Mouse (Mus musculus) gastrocnemius, postnatal 14 days (tissue): ENCODE measurements around the gene Tmem164. TPM values are rescaled to one million over a fixed set of nuclear protein-coding genes. Genes with fewer than 3 reads are reported as not detected.
A peak's percentile ranks its signal among the peaks of the same experiment; 100 is the strongest.

ENCODE experiments used
- DNase-seq: peaks from one replicate; pipeline ENCODE4 v3.0.0; 2021; ENCODE audit warnings: mixed read lengths
- intact Hi-C: fragments of 180-260 bp; cut with DNase I; formaldehyde crosslinking; loops from one replicate; pipeline ENCODE4 v1.15.1; 2025; ENCODE audit warnings: low total_unique reads
- total RNA-seq, 2 experiments: library from RNA; stranded (reverse); gene quantifications; 2 replicates each; pipeline ENCODE4 v1.2.3; 2021

Gene Tmem164
- total RNA-seq, 2 experiments from 2014 or later = 4.8 to 5.6 TPM

DNA sequence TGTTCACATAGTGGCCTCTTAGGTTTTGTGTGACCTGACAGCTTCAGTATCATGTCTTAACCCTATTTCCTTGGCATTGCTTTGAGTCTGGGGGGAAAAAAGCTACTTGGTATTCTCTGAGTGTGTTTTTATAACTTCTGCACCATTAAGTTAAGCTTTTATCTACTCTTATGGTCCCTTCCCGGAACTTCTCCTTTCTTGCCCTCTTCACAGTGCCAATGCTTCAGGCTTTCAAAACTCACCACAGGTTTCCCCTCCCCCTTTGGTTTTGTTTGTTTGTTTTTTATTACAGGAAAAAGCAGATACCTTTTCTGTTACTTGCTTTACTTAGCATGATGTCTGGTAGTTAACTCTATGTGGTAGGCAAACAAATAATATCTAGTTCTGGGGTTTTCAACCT lies 47.8 kb downstream of the Tmem164 start:
- no peak for DNase-seq
- intact Hi-C loops = no loop called here

DNA sequence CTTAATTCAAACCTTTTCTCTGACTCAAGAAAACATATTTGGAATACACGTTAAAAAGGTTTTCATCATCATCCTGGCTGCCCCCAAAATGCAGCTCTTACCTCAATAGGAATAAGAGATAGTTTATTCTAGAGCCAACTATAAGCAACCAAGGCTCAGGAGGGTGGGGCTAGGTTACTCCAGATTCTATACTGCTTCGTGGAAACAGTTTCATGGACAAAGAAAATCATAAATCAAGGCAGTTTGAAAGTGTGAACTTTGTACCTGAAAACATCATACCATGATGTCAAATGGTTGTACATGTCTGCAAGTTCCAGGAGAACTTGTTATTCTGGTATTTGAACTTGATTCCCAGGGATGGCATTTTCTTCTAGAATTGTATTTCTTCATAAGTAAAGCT lies 48.3 kb downstream of the Tmem164 start:
- no peak for DNase-seq
- intact Hi-C loops = no loop called here

DNA sequence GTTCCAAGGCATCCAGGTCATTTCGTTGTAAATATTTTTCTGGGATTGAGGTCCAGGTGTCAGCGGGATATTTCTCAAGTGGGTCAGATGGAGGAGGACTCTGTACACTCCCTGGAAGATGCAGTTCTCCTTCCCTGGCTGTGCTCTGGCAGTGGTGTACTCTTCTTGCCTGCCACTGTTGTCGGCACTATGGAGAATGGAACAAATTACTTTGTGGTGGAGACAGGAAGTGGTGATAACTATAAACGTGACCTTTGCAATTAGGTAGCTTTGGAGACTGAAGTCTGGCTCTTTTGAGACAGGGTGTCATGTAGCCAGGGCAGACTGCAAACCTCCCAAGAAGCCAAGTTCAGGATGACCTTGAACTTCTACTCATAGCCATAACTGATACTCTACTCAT lies 55.9 kb downstream of the Tmem164 start:
- intact Hi-C loops = no loop called here
- DNase-seq = no peak

DNA sequence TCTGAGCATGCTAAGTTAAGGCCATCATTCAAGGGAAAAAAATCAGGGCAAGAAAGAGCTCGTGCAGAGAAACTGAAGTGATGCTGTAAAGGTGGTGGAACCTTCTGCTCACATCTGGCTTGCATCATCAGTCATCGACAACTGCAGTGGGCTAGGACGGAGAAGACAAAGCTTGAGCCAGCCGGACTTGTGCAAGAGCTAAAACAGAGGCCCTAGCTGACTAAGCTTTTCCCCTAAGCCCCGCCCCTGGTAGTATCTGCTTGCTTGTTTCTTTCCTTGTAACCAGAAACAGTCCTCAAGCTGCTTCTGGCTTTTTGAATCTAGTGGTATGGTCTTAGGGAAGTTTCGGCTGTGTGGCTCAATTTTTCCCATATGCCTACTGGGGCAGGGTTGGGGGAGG lies 56.5 kb downstream of the Tmem164 start:
- intact Hi-C loops = no loop called here
- DNase-seq = peak; percentile 44

DNA sequence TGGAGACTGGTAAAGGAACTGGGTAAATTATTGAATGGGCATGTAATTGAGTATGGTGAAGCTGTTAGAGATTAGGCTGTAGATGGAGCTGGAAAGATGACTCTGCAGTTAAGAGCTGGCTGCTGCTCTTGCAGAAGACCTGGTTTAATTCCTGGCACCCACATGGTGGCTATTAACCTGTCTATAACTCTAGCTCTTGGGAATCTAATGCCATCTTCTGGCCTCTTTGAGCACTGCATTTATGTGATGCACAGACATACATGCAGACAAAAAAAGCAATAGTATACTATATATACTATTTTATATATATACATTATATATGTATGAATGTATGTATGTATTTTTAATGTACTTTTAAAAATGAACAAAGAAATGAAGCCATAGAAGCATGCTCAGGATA lies 66.2 kb downstream of the Tmem164 start:
- intact Hi-C loops = no loop called here
- no peak for DNase-seq

DNA sequence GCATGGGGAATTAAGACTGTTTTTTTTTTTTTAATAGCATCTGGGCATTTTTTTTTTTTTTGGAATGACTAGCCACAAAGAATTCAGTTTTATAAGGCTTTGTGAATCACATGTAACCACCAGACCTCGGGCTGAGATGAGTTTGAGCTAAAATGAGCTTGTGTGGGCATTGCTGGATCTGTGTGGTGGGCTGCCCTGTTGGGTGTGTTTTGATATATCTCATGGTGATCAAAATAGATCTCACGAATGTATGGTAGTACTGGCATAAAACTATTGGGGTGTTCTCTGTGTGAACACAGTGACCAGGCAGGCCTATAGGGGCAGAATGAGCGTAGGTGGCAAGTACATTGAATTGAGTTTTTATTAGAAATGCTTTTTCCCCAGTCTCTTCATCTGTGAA lies 67.4 kb downstream of the Tmem164 start:
- no peak for DNase-seq
- intact Hi-C loops = no loop called here

DNA sequence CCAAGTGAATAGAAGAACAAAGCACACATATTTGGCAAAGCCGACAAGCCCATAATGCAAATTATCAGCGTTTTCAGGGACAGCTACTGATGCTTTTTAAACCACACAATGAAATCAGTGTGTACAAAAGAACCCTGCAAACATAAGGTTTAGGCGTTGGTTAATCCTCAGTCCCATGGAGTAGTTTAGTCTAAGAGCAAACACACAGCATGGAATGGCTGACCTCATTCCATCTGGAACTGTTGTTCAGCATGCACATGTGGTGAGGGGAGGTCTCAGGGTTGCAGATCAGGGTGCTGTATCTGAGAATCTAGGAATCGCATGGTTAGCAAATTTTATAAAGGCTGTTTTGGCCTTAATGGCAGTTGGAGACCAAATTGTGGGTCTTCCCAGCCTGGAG lies 69.6 kb downstream of the Tmem164 start:
- intact Hi-C loops = no loop called here
- DNase-seq = no peak

DNA sequence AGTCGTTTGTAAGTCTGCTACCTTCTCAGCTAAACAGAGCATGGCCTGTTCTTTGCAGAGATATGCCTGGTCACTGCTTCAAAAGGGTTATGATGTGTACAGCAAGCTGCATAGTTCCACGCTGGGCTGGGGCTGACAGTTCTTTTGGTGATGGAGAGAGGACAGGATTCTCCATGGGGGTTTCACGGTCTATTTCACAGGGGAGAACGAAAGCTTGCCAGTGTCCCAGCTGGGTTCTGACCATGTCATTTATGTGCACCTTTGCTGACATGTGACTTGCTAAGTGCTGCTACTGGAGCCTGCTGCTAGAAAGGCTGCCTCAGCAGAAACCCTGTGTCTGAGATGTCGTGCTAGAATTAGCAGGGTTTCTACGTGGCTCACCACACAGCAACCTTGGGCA lies 74.3 kb downstream of the Tmem164 start:
- intact Hi-C loops = no loop called here
- DNase-seq = no peak

DNA sequence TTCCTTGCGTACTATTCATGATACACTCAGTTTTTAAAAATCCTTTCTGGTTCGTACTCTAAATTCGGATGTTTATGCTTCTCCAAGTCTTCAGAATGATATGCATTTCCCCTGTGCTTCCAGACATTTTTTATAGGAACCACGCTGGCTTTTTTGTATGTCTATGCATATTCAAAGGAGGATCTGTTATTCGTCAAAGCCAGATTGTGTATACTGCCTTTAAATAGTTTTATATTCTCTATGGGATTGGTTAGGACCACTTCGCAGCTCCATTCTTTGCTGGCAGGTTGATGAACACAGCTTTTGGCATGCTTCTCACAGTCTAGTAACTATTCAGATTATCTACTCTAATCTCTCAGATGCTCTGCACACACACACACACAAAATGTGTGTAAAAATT lies 79.2 kb downstream of the Tmem164 start:
- intact Hi-C loops = no loop called here
- no peak for DNase-seq

DNA sequence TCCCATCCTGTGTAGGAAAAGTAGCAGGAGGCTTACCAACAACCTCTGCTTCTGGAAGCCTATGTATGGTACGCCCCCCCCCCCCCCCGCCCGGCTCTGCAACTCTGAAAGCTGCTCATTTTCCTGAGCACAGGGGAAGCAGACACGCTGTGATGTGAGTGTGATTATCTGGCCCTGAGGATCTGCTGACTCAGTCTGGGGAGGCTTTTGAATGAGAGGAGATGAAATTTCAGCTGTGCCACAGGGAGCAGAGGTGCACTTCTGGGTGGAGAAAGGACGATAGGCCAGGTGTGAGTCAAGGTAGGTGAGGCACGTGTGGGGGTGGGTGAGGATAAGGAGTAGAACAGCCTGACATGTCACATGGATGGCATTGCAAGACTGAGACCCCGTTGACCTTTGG lies 82.1 kb downstream of the Tmem164 start:
- DNase-seq = no peak
- intact Hi-C loops = no loop called here

DNA sequence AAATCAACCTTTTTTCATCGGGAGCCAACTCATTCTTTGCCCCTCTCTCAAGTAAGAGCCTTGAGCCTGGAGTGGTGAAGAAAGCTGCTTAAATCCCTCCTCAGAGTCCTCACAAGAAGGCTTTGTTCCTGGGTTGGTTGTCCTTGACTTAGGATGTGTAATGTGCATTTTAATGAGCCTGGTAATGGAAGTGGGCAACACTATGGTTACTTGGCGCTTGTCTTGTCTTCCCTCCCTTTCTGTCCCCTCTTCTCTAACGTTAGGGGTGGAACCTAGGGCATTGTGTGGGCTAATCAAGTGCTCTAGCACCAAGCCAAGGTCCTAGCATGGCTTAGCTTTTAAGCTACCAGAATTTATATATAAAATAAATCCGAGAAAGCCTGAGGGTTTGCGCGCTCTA lies 88.5 kb downstream of the Tmem164 start:
- DNase-seq = no peak
- intact Hi-C loops = no loop called here

DNA sequence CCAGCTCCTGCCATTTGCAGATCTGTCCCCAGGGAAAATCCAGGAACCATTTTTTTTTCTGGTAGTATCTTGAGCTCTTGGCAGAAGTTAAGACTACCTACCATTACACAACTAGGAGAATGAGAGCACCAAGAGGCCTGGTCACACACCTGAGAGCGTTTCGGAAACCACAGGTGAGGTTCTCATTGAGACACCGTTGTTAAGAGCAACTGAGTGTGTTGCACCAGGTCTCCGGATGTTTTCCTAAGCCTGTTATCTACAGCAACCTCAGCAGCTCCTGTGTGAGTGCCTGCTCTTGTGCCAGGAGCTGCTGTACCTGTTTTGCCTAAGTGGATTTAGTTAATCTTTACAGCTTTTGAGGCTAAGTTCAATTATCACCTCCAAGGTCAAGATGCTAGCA lies 92.5 kb downstream of the Tmem164 start:
- intact Hi-C loops = no loop called here
- no peak for DNase-seq

DNA sequence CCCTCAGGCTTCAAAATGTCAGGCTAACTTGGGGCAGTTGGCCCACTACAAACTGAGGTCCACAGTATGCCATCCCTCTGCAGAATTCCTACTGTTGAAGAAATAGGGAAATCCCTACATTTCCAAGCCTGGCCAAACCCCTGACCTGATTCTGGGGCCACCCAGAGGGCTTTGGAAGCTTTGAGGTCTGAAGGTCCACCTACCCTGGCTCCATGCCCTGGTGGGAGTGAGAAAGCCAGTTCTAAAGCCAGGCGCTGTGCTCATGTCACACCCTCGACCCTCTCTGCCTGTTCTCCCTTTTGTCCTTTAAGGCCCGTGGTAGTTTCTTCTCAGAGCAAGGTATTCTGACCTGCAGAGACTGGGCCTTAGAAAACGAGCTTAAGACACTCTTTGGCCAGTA lies 94.9 kb downstream of the Tmem164 start:
- no peak for DNase-seq
- intact Hi-C loops = no loop called here

DNA sequence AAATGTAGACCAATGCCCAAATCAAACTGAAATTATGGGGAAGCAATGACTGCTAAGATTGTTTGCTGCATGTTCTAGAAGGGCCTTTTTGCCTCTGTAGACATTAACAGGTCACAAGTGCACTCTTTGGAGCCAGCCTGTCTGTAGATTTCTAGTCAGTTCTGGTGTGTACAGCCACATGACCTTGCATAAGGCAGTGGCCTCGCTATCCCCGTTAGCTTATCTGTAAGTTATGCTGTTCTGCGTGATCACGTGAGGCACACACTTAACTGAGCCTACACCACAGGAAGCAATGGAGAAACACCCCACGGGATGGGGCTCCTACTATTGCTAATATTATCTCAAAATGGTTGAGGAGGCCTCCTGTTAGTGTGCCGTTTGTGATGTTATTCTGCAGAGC lies 97.4 kb downstream of the Tmem164 start:
- no peak for DNase-seq

DNA sequence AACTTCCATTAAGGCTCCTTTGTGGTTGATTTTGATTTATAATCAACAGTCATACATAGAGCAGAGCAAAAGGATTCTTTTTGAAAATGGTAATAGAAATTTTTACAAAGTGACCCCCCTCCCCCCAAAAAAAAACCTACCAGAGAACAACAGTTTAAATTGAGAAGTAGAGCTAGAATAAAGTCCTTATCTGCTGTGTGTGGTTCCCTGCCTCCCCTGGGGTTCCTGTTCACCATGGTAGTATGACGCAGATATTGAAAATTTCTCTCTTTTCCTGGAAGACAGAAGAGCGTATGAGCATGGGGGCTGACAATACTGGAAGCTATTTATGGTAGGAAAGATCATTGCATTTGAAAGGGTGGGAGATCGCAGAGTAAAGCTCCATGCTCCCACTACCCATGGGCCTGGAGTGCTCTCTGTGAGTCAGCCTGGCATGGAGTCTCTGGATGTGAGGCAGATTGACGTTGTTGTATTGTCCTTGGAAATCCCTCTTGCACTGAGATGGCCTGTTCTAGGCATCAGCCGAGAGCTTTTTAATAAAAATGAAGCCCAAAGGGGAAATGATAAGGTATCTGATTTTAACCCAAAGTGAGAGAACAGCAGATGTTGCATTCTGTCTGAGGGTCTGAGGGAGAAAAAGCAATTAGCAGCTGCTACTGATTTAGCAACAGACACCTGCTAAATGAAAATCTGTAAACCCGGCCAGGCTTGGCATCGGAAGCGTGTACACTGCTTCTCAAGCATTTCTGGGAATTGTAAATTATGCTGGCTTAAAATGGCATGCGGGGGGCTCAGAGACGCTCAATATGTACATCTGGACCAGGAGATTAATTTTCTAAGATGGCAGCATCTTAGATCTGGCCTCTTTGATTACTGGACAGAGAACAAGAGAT lies 105.2 kb downstream of the Tmem164 start:
- DNase-seq = no peak
- intact Hi-C loops = no loop called here

More for the DNA sequence above, 97.4 kb downstream of the Tmem164 start:
- intact Hi-C loops = no loop called here

DNA sequence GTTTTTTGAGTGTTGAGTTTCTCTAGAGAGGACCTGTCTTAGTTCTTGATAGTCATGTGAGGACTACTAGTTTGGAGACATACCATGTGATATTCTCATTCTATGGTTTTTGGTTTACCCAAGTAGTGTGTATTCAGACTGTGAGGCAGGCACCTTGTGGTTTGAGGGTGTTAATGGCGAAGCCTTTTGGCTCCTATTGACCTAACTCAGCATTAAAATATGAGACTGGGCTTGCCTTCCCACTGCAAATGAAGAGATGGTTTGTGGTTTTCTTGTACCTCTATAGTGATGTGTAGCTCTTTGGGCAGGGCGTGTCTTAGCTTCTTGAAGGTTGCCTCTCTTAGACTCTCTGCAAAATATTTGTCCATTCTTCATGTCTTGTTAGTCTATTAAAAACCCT lies 111.0 kb downstream of the Tmem164 start:
- intact Hi-C loops = no loop called here
- DNase-seq = no peak

DNA sequence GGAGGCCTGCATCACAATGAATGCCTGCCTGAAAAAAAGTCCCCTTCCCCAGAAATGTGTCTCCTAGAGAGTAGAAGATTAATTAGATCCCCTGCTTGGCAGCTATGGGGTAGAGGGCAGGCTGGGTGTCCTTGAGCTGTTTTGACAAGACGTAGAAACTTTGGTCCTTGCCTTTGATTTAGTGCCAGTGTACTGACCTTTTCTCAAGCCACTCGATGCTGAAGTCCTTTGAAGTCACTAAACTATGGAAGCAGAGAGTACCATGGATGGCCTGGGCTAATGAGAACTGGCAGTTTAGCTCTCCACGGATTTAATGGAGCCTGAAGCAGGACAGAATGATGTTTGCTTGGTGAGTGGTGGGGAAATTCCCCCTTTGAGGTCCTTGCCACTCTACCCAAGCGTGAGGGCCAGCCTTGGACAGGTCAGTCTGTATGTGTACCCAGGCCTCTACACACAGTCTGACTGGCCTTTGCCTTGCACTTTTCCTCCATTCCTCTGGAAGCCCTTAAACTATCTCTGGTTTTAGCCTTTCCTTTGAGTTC lies 112.9 kb downstream of the Tmem164 start:
- intact Hi-C loops = no loop called here
- DNase-seq = no peak

DNA sequence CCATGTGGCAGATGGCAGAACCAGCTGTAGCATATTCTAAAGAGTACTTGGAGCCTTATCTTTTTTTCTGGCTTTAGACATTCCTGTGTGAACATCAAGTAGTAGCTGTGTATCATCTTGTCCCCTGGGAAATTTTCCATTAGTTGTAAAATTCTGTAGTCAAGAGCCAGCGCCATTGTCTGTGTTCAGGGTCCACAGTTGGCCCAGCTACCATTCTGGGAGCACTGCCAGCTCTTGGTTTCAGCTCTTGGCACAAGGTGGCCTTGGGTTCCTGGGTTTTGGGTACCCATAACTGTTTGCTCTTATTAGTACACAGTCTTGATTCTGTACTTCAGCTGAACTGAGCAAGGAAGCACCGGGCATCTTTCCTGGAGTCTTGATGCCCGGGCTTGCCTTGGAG lies 123.4 kb downstream of the Tmem164 start:
- intact Hi-C loops = no loop called here
- no peak for DNase-seq

DNA sequence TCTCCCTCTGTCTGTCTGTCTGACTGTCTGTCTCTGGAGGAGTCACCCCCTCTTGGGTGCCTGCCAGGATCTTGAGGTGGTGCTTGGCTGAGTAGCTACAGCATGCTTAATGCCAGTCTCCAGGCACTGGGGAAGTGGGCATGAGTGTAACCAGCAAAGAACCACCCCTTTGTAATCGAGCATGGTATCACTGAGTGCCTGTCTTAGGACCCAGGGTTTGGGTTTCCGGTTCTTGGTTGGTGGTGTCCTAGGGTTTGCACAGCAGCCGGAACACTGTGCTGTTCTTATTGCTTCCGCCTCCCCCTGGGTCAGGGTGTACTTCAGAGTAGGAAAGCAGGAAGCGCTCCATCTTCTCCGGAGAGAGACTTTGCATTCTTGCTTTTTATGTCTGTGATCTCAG lies 124.9 kb downstream of the Tmem164 start:
- DNase-seq = no peak
- intact Hi-C loops = loop anchor here (5.0 kb wide), 1 partner anchor 254 kb away; no protein-coding TSS in a partner anchor

DNA sequence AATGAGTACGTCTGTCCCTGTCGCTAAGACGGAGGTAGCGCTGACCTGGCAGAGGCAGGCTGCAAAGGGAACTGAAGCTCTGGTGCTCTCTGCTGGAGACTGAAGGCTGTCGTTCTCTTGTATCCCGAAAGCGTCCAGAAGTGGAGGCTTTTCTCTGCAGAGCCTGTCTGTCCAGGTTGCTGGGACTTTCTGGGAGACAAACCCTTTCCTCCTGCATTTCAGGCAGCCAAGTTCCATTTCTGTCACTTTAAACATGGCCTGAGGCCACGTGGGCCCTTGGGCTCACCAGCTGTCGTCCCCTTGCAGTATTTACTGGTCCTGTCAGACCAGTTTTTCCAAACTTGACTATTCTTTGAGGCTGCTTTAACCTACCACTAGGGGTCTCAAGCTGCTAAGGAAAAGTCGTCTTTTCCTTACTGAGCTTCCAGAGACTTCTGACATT lies 125.4 kb downstream of the Tmem164 start:
- DNase-seq = no peak

DNA sequence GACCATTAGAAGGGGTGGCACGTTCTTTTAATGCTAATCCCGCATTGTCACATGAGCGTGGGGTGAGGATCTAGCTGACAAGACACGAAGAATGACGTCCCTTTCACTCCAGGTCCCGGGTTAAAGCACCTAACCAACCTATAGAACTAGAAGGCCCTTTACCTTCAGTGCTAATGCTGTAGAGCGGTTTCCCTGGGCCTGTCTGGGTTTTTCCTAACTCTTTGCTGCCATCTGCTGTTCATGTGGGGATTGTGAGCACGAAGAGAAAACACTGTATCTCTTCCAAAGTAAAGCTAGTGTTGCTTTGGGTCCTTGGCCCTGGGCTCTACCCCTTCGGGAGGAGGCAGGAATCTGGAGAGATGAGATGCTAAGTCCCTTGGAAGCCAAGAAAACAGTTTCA lies 127.2 kb downstream of the Tmem164 start:
- DNase-seq = peak; percentile 24
- intact Hi-C loops = loop anchor here (5.0 kb wide), 1 partner anchor 256 kb away; no protein-coding TSS in a partner anchor

More for the DNA sequence above, 125.4 kb downstream of the Tmem164 start:
- intact Hi-C loops = loop anchor here (5.0 kb wide), 1 partner anchor 254 kb away; no protein-coding TSS in a partner anchor
